Mouse (Mus musculus): Measurements from ENCODE around the gene Xxylt1.

DNA sequence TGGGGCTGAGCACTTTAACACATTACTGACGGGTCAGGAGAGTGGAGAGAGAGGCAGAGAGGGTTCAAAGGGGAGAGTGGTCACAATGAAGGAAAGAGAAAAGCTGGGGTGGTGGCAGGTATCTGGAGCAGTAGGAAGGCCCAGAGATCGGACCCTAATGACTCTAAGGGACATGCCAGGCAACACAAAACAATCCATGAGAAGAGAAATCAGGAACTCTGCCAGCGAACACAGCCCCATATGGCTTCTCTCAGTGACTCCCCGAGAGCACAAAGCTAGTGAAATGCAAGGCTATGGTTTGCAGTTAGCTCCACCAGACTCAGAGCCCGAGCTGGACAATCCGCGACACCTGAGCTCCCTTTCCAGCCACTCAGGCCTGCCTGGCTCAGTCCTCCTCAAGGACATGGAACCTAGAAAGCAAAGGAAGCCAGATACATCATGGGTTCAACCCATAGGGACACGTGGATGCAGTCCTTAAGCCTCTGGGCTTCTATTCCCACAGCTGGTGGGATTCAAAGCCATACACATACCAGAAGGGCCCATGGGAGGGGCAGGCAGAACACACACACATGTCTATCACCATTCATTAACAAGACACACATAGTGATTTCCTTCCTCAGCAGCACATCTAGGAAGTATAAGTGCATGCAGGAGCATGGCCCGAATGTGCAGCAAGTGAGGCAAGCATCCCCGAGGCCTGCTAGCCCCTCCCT is 33.9 kb downstream of the Xxylt1 start:
- TF ChIP-seq GATA1 (IDR thresholded peaks at IDR 0.05; ENCODE audit: borderline replicate concordance, low read length) (no peak), CTCF (IDR thresholded peaks at IDR 0.05; ENCODE audit: low read depth, low read length) (no peak), GATA2 (IDR thresholded peaks at IDR 0.05; ENCODE audit: borderline replicate concordance, low read depth, low read length) (no peak), POLR2AphosphoS5 (IDR thresholded peaks at IDR 0.05; ENCODE audit: insufficient replicate concordance, low read depth, low read length) (no peak), TAL1 (conservative IDR thresholded peaks at IDR 0.05; ENCODE audit: low read depth, low read length) (no peak)

Data from G1E (cell line).